Mouse (Mus musculus) forebrain, embryonic 14.5 days (tissue): ENCODE measurements around the gene Pmm1. TPM values are rescaled to one million over a fixed set of nuclear protein-coding genes. Genes with fewer than 3 reads are reported as not detected.
A peak's percentile ranks its signal among the peaks of the same experiment; 100 is the strongest.

Source experiments
- ATAC-seq: fragments of 200-750 bp; cut with Nextera tagmentation; 2 replicates; pipeline ENCODE4 v1.8.0; 2017; ENCODE audit warnings: mild to moderate bottlenecking, moderate library complexity
- DNase-seq: peaks from one replicate; pipeline ENCODE4 v3.0.0-alpha.2; 2015; ENCODE audit warnings: low spot score
- H3K27ac ChIP-seq: fragments of 300-500 bp; sonication (generic); 2 replicates; pipeline ENCODE4 v1.5.1; 2014; ENCODE audit warnings: low read depth, mild to moderate bottlenecking, control low read depth, low read length, moderate library complexity
- H3K27me3 ChIP-seq: fragments of 300-500 bp; sonication (generic); replicated peaks from 2 replicates; pipeline ENCODE4 v1.6.1; 2014; ENCODE audit warnings: low read length, control low read depth, mixed read lengths; ENCODE audit not compliant: control insufficient read depth, insufficient read depth
- H3K36me3 ChIP-seq: fragments of 300-500 bp; sonication (generic); 2 replicates; pipeline ENCODE4 v1.6.1; 2014; ENCODE audit warnings: low read length, control low read depth; ENCODE audit not compliant: control insufficient read depth, insufficient read depth
- H3K4me1 ChIP-seq: fragments of 300-500 bp; sonication (generic); 2 replicates; pipeline ENCODE4 v1.6.1; 2014; ENCODE audit warnings: antibody characterized with exemption, low read length, control low read depth; ENCODE audit not compliant: control insufficient read depth, insufficient read depth
- H3K4me2 ChIP-seq: fragments of 300-500 bp; sonication (generic); 2 replicates; pipeline ENCODE4 v1.6.1; 2014; ENCODE audit warnings: mild to moderate bottlenecking, control low read depth, low read length
- H3K4me3 ChIP-seq: fragments of 300-500 bp; sonication (generic); 2 replicates; pipeline ENCODE4 v1.5.1; 2014; ENCODE audit warnings: low read depth, low read length, control low read depth
- H3K9ac ChIP-seq: fragments of 300-500 bp; sonication (generic); 2 replicates; pipeline ENCODE4 v1.6.1; 2014; ENCODE audit warnings: mild to moderate bottlenecking, low read length, control low read depth, moderate library complexity
- H3K9me3 ChIP-seq: fragments of 300-500 bp; sonication (generic); replicated peaks from 2 replicates; pipeline ENCODE4 v1.6.1; 2016; ENCODE audit warnings: low read length, control low read depth, mixed read lengths; ENCODE audit not compliant: control insufficient read depth
- WGBS: fragments of 180-500 bp; shearing (Covaris S2); extraction: QIAGEN DNeasy Blood & Tissue Kit; methylation state at CpG from one replicate; pipeline ENCODE4 v1.1.7; 2014; 5-methylcytosine and 5-hydroxymethylcytosine counted together
- polyA plus RNA-seq: library from polyadenylated mRNA; unstranded; fragments of >200 nt; fragmentation: Nextera tagmentation; extraction: Ambion mirVana; gene quantifications from 2 replicates; pipeline ENCODE4 v1.2.1, GENCODE M21; 2014

The Pmm1 gene
- 92.6 and 93.3 TPM in 2 replicates for polyA plus RNA-seq

DNA sequence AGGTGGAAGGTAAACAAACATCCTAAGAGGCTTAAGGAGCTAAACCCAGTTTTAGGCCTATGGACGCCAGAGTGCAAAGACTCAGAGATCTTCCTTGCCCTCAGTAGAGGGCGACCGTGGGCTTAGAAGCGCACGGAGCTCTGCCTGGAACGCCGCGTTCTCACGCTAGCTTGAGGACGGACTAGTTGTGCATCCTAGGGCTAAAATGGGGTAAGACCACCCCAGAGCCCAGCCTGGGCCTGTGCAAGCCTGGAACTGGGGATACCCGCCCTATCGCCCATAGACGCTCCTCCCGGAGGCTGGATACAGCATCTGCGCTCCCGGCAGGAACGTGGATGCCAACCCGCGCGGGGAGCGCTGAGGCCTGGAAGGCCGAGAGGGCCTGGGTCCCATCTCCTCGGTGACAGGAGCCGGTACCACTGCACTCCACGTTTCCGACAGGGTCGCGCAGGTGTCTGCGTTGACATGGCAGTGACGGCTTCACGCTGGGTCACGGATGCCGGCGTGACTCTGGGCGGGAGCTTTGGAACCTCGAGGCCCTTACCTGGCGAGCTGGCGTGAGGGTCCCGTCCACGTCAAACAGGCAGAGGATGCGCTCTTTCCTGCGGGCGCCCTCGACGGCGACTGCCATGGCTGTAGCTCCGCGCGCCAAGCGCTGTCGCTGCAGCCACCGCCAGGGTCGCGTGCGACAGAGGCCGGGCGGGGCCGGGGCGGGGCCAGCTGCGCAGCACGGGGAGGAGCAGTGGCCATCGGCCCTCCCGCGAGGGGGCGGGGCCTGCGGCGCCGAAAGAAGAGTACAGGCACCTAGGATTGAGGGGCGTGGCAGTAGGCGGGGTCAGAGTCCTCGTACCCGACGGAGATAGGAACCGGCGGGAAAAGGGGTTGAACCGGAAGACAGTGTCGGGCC, at the start of gene Pmm1:
Gene Pmm1 (minus strand): TSS at position 760 of the 907 bp plus-strand sequence.
- peak; percentile 99 for DNase-seq
- peaks cover 2% of the 10 kb centered on the region for H3K36me3 ChIP-seq
- peak within 1 kb of the TSS; percentile 66 for H3K4me3 ChIP-seq
- H3K9me3 ChIP-seq: no peaks in the 10 kb centered on the region
- H3K4me1 ChIP-seq: no peaks in the 10 kb centered on the region
- H3K4me2 ChIP-seq: peak within 1 kb of the TSS; percentile 97
- ATAC-seq: peak; percentile 98
- no peaks in the 10 kb centered on the region for H3K27me3 ChIP-seq
- H3K27ac ChIP-seq: peak within 1 kb of the TSS; percentile 85
- peak within 1 kb of the TSS; percentile 74 for H3K9ac ChIP-seq
- WGBS: under 1% methylated on average over 77 of the region's 77 CpGs

DNA sequence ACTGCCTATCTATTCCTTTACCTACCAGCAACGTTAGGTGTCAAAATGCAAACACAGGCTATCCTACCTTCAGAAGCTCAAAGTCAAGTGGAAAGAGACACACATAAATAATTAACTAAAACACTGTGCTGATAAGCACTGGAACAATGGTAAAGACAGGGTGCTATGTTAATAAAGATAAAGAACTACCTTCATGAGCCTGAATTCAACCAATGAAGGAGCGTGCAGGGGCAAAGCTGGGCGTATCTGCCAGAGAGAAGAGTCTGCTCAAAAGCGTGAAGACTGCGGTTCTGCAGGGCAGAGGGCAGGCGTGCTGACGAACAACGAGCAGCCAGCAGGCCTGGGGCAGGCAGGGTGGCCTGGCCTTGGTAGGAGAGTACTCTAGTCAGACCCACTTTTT, 43.5 kb upstream of the Pmm1 start:
- H3K27me3 ChIP-seq: no peaks in the 10 kb centered on the region

DNA sequence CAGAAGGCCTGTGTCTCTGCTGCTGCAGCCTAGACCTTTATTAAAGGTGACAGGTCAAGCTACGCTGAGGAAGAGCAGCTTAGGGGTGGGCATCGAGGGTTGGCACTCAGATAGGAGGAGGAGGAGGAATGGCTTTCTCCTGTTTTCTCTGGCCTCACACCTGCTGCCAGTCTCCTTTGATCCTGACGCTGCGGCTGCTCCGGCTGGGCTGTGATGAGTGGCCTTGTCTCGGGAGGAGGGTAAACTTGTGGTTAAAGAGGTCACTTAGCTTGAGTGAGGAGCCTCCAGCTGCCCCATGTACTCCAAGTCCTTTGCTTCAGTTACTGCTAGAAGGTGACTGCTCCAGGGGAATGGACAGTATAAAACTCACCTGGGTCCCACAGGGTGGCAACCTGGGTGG, 33.3 kb upstream of the Pmm1 start:
- 94% methylated on average over 6 of the region's 6 CpGs for WGBS
- Histone ChIP-seq H3K9me3 (no peaks in the 10 kb centered on the region), H3K36me3 (peaks cover 64% of the 10 kb centered on the region), H3K4me1 (no peaks in the 10 kb centered on the region), H3K27me3 (no peaks in the 10 kb centered on the region), H3K27ac (no peak overlapping the region), H3K9ac (no peak overlapping the region), H3K4me3 (no peak overlapping the region), H3K4me2 (no peak overlapping the region)
- no peak for ATAC-seq
- no peak for DNase-seq

More for the DNA sequence above, 43.5 kb upstream of the Pmm1 start:
- 90% methylated on average over 8 of the region's 8 CpGs for WGBS
- no peaks in the 10 kb centered on the region for H3K9me3 ChIP-seq
- H3K36me3 ChIP-seq: peaks cover 21% of the 10 kb centered on the region
- H3K9ac ChIP-seq: no peak overlapping the region
- H3K4me2 ChIP-seq: no peak overlapping the region
- DNase-seq (no peak), ATAC-seq (no peak)
- no peak overlapping the region for H3K27ac ChIP-seq
- H3K4me1 ChIP-seq: no peaks in the 10 kb centered on the region
- H3K4me3 ChIP-seq: no peak overlapping the region

- H3K27me3 ChIP-seq: no peaks in the 10 kb centered on the region
- no peak overlapping the region for H3K9ac ChIP-seq
- ATAC-seq (no peak), DNase-seq (no peak)
- H3K9me3 ChIP-seq: no peaks in the 10 kb centered on the region
- H3K4me1 ChIP-seq: peaks cover 3% of the 10 kb centered on the region; the same call in 1 of the 2 replicates
- H3K4me2 ChIP-seq: no peak overlapping the region
- no peak overlapping the region for H3K4me3 ChIP-seq
- H3K36me3 ChIP-seq: peaks cover 31% of the 10 kb centered on the region
- no peak overlapping the region for H3K27ac ChIP-seq
- 51% methylated on average over 7 of the region's 7 CpGs for WGBS
Observed at GRCm38 (mm10) chr15:81990549-81990948, 29.8 kb upstream of the Pmm1 start.

GRCm38 (mm10) chr15:81989371-81990062, 28.8 kb upstream of the Pmm1 start:
- peaks cover 10% of the 10 kb centered on the region; the same call in 1 of the 2 replicates for H3K4me1 ChIP-seq
- peaks cover 21% of the 10 kb centered on the region for H3K36me3 ChIP-seq
- no peaks in the 10 kb centered on the region for H3K27me3 ChIP-seq
- WGBS: 39% methylated on average over 11 of the region's 11 CpGs
- ATAC-seq: peak; percentile 73
- no peaks in the 10 kb centered on the region for H3K9me3 ChIP-seq
- H3K27ac ChIP-seq: no peak overlapping the region
- peak; percentile 95 for DNase-seq
- H3K4me3 ChIP-seq: no peak overlapping the region
- no peak overlapping the region for H3K4me2 ChIP-seq
- peak overlapping the region; percentile 25; the same call in 1 of the 2 replicates for H3K9ac ChIP-seq

GRCm38 (mm10) chr15:81987646-81988045, 26.9 kb upstream of the Pmm1 start, which contains the start of gene Xrcc6:
Gene Xrcc6, plus strand, starts transcription at chr15:81987835.
- H3K9ac ChIP-seq: no peak within 1 kb of the TSS
- H3K4me2 ChIP-seq: no peak within 1 kb of the TSS
- H3K36me3 ChIP-seq: peaks cover 3% of the 10 kb centered on the region
- H3K4me3 ChIP-seq: no peak within 1 kb of the TSS
- H3K4me1 ChIP-seq: peaks cover 10% of the 10 kb centered on the region; the same call in 1 of the 2 replicates
- WGBS: 74% methylated on average over 3 of the region's 3 CpGs
- H3K9me3 ChIP-seq: no peaks in the 10 kb centered on the region
- DNase-seq (no peak), ATAC-seq (no peak)
- no peaks in the 10 kb centered on the region for H3K27me3 ChIP-seq
- no peak within 1 kb of the TSS for H3K27ac ChIP-seq

DNA sequence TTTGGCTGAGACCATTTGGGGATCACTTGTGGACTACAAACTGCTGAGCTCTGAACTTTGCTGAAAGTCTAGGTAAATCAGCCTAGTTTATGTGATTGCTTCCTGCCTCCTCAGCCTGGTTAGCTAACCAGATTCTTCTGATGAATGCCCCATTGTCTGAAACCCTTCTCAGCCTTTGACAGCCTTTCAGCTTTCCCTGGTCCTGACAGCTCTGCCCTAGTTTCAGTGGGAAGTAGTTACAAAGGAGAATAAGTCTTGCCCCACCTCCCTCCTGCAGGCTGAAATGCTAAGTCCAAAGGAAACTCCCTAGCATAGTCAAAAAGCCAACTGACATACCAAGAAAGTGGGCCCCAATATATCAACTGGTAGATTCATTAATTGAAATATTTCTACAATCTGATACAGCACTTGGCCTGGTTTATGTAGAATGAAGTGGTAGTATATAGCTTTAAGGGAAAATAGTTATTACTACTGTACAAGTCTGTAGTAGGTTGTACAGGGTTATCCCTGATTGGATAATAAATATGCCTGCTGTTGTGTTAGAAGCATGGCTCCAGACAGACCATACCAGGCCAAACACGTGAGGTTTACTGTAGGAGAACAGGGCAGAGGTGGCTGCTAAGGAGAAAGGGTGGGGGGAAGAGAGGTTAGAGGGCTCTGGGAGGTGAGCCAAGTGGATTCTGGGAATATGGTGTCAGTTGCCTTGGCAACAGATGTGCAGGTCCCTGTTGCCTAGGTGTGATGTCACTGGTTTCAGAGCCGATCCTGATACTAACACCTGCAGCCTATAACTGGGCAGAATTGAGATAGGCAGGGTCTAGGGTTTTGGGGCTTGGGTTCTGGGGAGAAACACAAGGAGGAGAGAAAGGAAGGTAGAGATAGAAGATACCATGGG, 24.8 kb upstream of the Pmm1 start:
- no peak overlapping the region for H3K4me2 ChIP-seq

DNA sequence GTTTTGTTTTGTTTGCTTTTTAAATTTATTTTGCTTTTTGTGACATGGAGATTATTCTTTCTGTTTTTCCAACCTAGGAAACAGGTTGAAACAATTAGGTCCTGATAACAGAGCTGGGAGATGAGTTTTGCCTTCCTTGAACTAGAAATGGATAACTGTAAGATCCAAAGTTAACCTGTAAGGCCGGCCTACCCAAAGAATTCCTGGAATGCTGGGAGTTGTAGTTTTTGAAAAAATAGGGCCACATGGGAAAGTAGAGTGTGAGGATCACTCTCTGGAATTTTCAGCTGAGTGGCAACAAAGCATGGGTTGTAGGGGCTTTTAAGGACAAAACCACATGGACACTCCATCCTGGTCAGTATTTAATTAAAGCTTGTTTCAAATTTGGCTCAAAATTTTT, 21.4 kb upstream of the Pmm1 start:
- 62% methylated on average over 1 of the region's 1 CpGs for WGBS
- Histone ChIP-seq H3K4me3 (no peak overlapping the region), H3K9ac (no peak overlapping the region), H3K27ac (no peak overlapping the region), H3K36me3 (no peaks in the 10 kb centered on the region), H3K4me2 (no peak overlapping the region), H3K27me3 (no peaks in the 10 kb centered on the region), H3K4me1 (peaks cover 10% of the 10 kb centered on the region; the same call in 1 of the 2 replicates), H3K9me3 (no peaks in the 10 kb centered on the region)
- no peak for DNase-seq
- ATAC-seq: no peak

More for the DNA sequence above, 24.8 kb upstream of the Pmm1 start:
- Histone ChIP-seq H3K9ac (no peak overlapping the region), H3K27me3 (no peaks in the 10 kb centered on the region), H3K36me3 (no peaks in the 10 kb centered on the region), H3K4me1 (peaks cover 10% of the 10 kb centered on the region; the same call in 1 of the 2 replicates), H3K9me3 (no peaks in the 10 kb centered on the region), H3K27ac (peak overlapping the region; percentile 66; the same call in 1 of the 2 replicates), H3K4me3 (no peak overlapping the region)
- ATAC-seq: peak; percentile 58; the same call in 1 of the 2 replicates
- 28% methylated on average over 2 of the region's 2 CpGs for WGBS
- DNase-seq: peak; percentile 62
